Mouse (Mus musculus): Measurements from ENCODE around the gene Atox1.

Atox1 gene

DNA sequence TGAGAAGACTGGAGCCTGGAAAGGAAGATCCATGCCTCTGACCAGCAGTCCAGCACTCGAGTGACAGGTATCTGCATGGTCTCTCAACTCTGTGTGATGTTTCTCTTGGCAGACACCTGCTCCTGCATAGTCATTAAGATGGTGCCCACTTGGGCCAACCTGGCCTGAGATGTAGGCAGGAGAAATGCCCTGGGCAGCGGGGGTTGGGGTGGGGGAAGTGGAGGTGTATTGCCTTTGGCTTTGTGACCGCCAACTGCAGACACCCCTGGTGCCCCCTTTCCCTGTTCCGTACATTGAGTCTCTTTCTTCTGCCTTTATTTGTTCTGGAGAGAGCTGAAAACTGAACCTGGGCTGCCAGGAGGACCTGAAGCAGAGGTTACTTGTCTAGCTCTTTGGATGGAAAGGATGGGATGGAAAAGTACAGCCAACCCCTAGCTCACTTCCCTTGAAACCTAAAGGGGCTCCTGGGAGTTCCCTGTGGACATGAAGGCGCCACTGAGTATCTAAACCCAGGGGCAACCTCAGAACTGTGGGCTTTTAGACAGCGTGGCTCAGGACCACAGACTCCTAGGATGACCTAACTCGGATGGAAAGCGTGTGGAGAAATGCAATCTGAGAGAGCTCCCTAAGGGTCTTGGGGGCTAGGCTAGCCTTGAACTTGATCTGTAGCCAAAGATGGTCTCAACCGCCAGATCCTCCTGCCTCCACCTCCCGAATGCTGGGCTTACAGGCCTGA is 48.2 kb downstream of the Atox1 start:
- no peak for DNase-seq

DNA sequence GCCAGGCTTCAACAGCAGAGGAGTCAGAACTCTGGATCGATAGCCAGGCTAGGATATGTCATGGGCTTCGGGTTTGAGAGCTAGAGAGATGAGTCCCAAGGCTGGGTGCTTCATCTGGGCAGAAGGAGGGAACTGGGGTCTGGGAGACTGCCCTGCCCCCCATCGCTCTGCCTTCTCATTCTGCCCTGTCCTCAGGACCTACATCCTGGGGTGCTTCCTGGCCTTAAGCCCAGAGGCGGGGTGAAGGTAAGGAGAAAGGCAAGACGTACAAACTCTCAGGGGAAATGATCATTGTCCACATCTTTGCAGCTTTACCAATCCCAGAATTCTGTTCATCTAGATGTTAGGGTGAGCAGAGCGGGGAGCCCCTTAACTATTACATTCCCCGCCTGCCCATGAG is 49.0 kb downstream of the Atox1 start:
- no peak for DNase-seq

DNA sequence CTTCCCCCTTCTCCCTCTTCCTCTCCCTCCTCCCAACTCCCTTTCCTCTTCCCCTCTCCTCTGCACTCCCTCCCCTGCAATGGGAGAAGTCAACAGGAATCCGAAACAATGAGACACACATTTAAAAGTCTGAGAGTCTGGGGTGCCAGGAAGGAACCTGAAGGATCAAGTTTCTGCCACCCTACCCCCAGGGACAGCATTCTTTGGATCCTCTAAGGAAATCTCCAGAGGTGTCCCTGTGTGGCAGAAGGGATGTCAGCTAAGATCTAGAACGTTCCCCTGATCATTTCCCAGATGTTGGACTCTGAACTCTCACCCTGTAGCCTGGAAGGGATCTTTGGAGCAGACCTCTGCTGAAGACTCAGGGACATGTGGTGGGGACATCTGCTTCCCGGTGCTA is 50.5 kb downstream of the Atox1 start:
- DNase-seq, result no peak

DNA sequence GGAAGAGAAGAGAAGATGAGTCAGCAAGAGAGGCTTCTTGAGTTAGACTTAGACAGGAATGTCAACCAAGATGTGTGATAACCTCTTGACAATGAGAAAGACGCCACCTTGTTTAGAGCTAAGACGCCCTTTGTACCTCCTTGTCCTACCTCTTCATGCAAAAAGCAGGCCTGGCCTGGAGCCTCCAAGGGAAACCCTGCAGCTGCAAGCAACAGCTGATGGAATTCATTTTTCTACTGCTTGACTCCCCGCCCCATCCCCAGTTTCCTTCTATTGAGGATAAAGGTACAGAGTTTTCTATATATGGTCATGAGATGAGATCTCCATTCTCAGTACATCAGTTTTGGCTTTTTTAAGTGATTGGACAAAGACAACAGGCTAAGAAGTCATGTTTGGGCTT is 51.0 kb downstream of the Atox1 start:
- no peak for DNase-seq

DNA sequence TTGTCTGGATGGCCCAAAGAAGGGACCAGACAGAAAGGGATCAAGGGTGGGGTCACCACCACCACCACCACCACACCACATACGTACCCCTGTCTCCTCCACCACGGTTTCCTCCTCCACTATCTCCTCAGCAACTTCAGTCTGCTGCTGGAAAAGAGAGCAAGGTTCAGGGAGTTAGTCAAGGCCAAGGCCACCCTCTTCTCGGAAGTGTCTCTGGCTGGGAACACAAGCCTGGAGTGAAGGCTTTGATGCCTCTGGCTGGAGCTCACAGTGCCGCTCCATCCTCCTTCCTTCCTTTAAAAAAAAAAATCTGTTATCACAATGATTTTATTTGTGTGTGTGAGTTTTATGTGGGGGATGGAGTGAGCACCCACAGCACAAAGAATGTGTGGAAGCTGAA is 53.9 kb downstream of the Atox1 start:
- no peak for DNase-seq

DNA sequence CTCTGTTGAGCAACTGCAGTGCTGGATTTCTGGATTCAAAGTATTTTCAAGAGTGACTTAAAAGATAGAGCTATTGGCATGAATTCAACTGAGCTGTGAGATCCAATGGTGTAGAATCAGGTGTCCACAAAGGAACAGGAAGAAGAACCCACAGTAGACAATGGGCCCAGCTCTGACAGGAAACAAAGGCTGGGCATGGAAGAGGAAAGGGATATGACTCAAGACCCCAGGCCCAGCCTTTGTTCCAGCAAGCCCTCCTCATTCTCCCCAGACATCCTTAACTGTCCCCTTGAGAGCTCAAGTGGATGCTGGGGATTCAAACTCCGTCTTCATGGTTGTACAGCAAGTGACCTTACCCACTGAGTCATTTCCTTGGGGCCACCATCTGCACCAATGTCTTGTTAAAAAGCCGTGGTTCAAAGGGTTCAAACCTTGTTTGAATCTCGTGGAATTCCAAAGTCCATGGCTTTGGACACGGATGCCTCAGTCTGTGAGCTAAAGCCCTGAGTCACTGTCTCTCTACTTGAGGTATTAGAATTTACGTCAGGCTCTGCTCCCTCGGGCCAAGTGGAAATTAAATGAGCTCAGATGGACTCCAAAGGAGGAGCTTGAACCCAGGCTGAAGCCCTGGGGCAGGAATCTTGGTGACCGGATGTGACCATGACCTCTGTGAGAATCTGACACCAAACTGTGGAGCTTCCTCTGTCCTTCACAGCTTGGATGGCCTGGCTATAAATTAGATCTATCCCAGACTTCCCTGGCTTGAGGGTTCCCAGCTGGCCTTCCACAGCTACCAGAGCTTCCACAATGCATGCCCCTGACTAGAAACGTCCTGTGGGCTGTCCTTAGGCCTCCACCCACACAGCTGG is 55.2 kb downstream of the Atox1 start:
- DNase-seq, result no peak

DNA sequence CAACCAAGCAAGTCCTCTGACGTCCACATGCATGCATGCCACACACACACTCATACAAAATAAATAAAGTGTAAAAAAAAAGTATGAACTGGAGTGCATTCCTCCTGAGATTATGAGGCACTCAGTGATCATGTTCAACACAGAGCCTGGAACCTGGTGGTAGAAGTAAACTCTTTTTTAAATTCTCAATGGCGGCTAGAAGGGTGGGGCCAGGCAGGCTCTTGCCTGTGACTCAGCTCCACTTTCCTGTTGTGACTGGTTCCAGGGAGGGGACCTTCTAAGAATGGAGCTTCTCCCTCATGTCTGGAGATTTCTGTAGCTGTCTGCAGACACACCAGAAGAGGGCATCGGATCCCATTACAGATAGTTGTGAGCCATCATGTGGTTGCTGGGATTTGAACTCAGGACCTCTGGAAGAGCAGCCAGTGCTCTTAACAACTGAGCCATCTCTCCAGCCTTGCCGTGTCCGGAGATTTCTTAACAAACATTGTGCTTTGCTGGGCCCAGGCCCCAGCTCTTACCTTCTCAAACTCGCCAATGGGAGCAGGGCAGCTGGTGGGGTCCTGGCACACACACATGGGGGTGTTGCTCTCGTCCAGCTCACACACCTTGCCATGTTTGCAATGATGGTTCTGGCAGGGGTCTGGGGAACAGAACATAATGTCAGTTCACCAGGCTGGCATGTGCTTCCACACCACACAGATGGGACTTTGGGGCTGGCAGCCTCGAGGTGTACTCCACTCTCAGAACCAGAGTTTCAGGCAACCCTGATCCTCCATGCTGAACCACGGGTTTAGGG is 56.2 kb downstream of the Atox1 start:
- no peak for DNase-seq

DNA sequence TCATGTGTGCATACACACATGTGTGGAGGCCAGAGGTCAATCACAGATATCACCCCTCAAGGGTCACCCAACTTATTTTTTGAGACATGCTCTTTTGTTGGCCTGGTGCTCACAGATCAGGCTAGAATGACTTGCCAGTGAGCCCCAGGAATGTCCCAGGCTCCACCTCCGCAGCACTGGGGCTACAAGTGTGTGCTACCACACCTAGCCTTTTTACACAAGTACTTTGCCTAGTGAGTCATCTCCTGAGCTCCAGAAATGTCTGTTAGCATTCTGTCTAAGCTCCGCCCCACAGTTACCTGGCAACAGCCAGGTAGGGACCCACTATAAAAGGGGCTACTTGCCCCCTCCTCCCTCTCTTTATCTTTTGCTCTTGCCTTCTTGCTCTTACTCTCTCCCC is 60.2 kb downstream of the Atox1 start:
- no peak for DNase-seq

DNA sequence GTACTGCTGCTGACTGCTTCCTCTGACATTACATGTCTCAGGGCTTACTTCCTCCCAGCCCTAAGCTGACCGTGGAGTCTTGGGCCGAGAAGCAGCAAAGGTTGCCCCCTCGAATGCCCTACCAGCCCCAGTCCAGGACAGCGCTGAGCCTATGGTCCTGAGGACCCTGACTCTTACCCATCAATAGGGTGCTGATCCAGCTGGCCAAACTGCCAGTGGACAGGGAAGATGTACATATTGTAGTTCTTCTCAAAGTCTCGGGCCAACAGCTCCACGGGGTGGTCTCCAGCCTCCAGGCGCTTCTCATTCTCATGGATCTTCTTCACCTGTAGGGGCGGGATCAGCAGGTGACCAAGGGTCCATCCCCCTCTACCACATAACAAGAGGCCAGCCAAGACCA is 62.7 kb downstream of the Atox1 start:
- DNase-seq, result no peak

DNA sequence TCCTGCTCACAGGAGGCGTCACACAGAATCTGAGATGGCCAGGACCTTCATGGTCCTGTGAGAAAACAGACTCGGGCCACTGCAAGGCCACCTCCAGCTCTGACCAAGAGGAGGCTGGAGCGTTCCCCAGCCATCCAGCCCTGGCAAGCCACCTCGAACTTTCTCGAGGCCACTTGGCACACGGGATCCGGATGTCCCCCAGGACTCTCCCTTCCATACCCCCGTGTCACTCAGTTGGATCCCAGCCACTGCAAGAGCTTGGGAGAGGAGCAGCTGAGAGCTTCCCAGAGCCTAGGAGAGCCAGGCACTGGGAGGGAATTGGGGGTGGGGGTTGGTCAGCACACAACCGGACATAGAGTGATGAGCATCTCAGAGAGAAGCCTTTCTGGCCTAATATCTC is 63.6 kb downstream of the Atox1 start:
- peak in 1 of 2 experiments; percentile 24 for DNase-seq

DNA sequence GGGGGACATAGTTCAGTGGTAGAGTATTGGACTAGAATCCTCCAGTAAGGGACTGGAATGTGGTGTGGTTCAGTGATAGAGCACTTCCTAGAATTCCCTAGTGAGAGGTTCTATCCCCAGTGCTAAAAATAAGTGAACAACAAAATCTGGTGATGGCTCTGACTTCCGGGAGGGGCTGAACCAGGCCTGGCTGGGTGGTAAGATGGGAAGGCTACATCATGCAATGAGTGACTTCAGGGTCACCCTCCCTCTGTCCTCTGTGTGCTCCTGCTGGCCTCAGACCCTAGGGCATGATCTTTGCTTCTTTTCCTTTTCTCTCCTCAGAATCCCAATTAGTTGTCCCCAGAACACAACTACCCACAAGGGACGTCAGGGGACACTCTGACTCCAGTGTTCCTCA is 64.0 kb downstream of the Atox1 start:
- no peak for DNase-seq

Data from cerebellum, postnatal 25 days (tissue).